Mouse (Mus musculus): Measurements from ENCODE around the gene Myh15. TPM values are rescaled to one million over a fixed set of nuclear protein-coding genes. Genes with fewer than 3 reads are reported as not detected.

Gene Myh15
- polyA plus RNA-seq (2021): not detected

DNA sequence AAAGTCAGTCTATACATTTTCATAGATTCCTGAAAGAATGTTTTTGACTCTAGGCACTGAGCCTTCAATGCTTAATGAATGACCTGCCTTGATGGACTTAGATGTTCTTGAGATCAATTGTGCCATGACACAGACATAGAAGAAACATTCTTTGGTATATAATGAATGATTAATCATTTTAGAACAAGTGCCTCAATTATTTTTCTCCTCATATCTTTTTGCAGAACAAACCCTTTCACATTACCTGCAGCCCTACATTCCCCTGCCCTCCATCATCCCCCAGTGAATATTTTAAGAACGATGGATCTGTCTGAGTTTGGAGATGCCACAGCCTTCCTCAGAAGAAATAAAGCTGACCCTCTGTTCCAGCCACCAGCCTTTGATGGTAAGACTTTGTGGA, at the start of gene Myh15:
Myh15 (plus strand) TSS at position 301 of the 400 bp plus-strand sequence.
- POLR2A ChIA-PET: no interaction called here
- in situ Hi-C loops (cut with MboI; ENCODE audit: low pct_unique_long_range_greater_than_20kb): no loop called here

DNA sequence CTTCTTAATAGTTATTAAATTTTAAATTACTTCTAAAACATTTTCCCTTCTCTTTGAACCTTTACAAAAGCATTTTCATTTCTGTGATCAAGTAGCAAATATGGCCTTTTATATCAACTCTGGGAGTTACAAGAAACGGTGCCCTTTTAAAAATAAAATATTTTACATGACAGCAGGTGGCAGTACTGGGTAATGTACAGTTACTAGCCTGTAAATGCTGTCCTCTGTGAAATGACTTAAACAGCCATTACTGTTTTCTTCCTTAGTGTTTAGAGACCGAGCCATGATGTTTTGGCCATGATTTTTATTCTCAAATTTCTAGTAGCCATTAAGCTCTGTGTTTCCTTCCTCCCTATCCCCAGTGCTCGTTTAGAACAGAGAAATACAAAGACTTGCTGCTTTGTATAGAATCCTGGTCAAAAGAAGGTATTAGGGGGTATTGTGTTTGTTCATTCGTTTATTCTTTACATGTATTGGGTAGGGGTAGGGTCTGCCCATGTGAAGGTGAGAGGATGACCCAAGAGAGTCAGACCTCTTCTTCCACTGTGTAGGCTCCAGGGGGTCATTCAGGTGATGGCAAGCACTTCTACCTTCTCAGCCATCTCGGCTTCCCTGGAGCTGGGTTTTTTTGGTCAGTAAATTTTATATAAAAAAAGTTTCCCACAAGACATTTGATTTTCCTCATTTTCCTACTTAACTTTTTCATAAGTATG, 40.5 kb upstream of the Myh15 start:
- peak; percentile 34 for TF ChIP-seq CTCF (IDR thresholded peaks at IDR 0.05)
- POLR2A ChIA-PET: no interaction called here
- CTCF ChIA-PET: interaction anchor here (0.6 to 1.0 kb wide), 3 partner anchors 17 to 313 kb away, joined by 3 read pairs; no protein-coding TSS in a partner anchor
- no peaks in the 10 kb centered on the region for H3K27me3 ChIP-seq
- in situ Hi-C loops (cut with MboI; ENCODE audit: low pct_unique_long_range_greater_than_20kb): loop anchor here (5.0 to 25.0 kb wide), 3 partner anchors 306 to 1721 kb away; no protein-coding TSS in a partner anchor
- ATAC-seq (peak; percentile 79), DNase-seq (ENCODE audit: low read depth, low spot score) (no peak)

More for the DNA sequence above, at the start of gene Myh15:
- CTCF ChIA-PET: no interaction called here
- TF ChIP-seq CTCF (IDR thresholded peaks at IDR 0.05): no peak
- ATAC-seq (no peak), DNase-seq (ENCODE audit: low read depth, low spot score) (no peak)
- H3K27me3 ChIP-seq: peaks cover 9% of the 10 kb centered on the region

DNA sequence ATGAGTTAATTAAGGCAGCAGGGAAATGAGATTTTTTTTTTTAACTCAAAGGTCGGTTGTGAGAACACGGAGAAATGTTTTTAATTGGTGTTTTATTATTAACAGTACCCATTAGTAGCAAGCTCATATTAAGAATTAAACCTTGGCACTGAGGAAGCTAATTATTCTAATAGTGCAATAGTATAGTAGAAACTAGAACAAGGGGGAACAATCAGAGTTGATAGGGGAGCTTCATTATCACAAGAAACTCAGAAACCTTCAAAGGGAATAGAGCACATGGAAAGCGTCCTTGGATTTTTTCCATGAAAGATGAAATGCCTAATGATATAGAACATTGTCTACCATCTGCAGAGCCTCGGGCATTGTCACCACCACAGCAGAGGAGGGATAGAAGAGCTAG, 21.4 kb upstream of the Myh15 start:
- ChIA-PET CTCF (no interaction called here), POLR2A (no interaction called here)
- TF ChIP-seq CTCF (IDR thresholded peaks at IDR 0.05): no peak
- no peak for ATAC-seq
- no peaks in the 10 kb centered on the region for H3K27me3 ChIP-seq
- no peak for DNase-seq (ENCODE audit: low read depth, low spot score)
- in situ Hi-C loops (cut with MboI; ENCODE audit: low pct_unique_long_range_greater_than_20kb): no loop called here

DNA sequence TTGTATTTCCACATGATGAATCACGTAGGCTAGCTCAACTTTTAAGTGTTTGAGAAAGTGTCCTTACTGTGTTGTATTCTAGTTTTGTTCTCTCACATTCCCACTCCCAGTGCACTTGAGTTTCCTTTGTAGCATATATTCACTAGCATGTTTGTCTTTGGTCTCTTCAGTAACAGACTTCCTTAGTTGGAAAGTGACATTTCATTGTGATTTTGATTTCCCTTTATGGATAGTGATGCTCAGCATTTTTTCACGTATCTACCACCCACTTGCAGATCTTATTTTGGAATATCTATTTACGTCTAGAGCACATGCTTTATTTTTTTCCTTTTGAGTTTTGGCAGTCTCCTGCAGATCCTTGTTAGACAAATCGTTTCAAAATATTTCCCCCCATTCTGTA, 19.5 kb upstream of the Myh15 start:
- DNase-seq (ENCODE audit: low read depth, low spot score) (no peak), ATAC-seq (no peak)
- in situ Hi-C loops (cut with MboI; ENCODE audit: low pct_unique_long_range_greater_than_20kb): no loop called here
- POLR2A ChIA-PET: no interaction called here
- CTCF ChIA-PET: interaction anchor here (1.0 kb wide), 1 partner anchor 22 kb away, joined by 3 read pairs; no protein-coding TSS in a partner anchor
- H3K27me3 ChIP-seq: no peaks in the 10 kb centered on the region
- no peak for TF ChIP-seq CTCF (IDR thresholded peaks at IDR 0.05)

DNA sequence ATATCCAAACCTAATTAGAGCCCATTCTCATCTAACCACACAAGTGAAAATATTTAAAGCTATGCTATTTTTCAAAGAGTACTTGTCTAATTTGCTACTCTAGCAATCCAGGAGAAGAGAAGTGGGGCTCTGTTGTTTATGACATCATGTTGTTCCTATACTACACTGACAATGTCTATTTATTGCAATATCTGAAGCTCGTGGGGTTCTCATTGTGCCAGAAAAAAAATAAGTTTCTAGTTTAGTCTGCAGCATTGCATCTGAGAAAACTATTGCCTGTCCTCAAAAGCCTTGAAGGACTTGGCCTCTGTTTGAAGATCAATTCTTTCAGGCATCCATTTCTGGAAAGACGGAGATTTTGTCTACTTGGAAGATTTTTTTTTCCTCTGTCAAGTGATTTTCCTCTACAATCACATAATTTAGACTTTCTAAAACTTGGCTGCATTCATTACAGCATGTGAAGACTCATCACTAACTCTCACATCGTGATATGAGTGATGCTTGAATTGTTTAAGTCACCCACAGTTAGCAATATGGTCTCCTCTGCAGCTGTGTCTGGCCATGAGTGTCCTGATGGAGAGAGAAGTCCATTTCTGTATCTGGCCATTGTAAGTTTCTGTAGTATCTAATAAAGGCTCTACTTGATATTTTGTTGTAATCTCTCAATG, 16.6 kb upstream of the Myh15 start:
- ChIA-PET POLR2A (no interaction called here), CTCF (no interaction called here)
- no peak for TF ChIP-seq CTCF (IDR thresholded peaks at IDR 0.05)
- ATAC-seq (no peak), DNase-seq (ENCODE audit: low read depth, low spot score) (no peak)
- H3K27me3 ChIP-seq: peaks cover 8% of the 10 kb centered on the region
- in situ Hi-C loops (cut with MboI; ENCODE audit: low pct_unique_long_range_greater_than_20kb): no loop called here

DNA sequence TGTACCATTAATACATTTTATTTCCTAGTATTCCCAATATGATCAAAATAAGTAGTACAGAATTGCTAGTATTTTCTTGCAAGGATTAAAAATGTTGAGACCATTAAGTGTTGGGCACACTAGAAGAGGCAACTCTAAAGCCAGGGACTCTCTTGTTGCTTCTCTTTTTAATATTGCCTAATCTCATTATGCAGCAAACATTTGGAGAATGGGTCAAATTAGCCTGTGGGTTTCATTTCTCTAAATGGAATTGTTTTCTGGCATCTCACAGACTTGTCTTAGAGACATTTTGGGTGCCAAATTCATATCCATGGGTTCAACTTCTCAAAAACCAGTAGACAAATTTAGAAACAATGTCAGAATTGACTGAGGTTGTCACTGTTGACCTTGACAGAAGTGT, 8.1 kb upstream of the Myh15 start:
- TF ChIP-seq CTCF (IDR thresholded peaks at IDR 0.05): no peak
- ATAC-seq: no peak
- no peak for DNase-seq (ENCODE audit: low read depth, low spot score)
- in situ Hi-C loops (cut with MboI; ENCODE audit: low pct_unique_long_range_greater_than_20kb): no loop called here
- CTCF ChIA-PET: no interaction called here
- peaks cover 22% of the 10 kb centered on the region for H3K27me3 ChIP-seq
- POLR2A ChIA-PET: no interaction called here

DNA sequence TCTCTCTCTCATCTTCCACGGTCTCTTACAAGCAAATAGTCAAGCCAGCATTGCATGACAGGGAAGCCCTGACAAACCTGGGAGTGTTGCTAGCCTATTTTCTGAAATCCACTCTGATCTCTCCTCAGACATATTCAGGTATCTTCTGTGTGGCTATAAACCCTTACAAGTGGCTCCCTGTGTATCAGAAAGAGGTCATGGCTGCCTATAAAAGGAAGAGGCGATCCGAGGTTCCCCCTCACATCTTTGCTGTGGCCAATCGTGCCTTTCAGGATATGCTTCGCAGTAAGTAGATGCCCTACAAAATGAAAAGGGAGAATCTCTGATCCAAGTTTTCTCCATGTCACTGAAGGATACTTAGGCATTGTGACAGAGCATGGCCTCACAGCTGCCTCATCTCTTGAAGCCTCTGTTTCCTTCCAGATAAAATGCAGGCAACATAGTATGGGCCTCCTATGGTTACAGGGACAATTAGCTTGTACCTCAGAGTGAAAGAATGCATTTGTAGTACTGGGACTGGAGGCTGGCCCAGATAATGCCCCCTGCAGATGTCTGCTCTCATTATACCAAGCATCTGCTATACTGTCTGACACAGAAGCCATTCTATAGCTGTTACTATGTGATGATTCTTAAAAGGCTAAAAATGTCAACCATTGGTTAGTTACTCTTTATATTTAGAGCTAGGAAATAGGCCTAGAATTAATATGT, 12.1 kb downstream of the Myh15 start:
- no peak for DNase-seq (ENCODE audit: low read depth, low spot score)
- in situ Hi-C loops (cut with MboI; ENCODE audit: low pct_unique_long_range_greater_than_20kb): no loop called here
- POLR2A ChIA-PET: no interaction called here
- H3K27me3 ChIP-seq: peaks cover 7% of the 10 kb centered on the region
- TF ChIP-seq CTCF (IDR thresholded peaks at IDR 0.05): no peak
- ATAC-seq: no peak
- CTCF ChIA-PET: no interaction called here

DNA sequence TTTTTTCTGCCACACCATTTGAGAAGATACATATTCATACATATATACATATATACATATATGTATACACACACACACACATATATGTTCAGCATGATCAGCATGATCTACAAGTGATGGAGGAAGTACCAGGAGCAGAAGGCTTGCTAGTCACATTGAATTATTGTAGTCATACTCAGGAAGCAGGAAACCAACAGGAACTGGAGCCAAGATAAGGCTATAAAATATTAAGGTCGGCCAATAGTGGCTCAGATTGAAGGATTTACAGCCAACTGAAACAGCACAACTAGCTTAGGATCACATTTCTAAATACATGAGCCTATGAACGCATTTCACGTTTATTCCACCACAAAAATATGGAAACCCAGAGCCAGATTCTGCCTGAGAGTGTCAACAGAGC, 14.0 kb downstream of the Myh15 start:
- CTCF ChIA-PET: no interaction called here
- DNase-seq (ENCODE audit: low read depth, low spot score): no peak
- peaks cover 7% of the 10 kb centered on the region for H3K27me3 ChIP-seq
- in situ Hi-C loops (cut with MboI; ENCODE audit: low pct_unique_long_range_greater_than_20kb): no loop called here
- no peak for TF ChIP-seq CTCF (IDR thresholded peaks at IDR 0.05)
- POLR2A ChIA-PET: no interaction called here
- ATAC-seq: no peak

DNA sequence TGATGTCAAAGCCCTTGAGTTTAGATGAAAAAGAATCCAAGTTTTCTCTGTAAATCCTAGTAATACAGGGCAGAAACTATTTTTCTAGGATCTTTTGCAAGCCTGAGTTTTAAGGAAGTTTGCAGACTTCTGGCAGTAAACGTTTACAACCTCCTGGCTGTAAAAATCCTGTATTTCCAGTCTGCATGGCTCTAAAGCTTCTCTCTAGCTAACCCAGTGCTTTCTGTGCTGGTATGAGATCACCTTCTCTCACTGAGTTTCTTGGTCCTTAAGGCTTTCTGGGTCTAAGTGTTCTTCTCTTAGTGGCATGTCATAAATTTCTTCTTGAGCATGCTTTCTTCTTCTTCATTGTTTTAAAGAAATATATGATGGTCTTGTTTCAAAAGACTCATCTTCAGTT, 70.7 kb downstream of the Myh15 start:
- POLR2A ChIA-PET: interaction anchor here (1.0 kb wide), 1 partner anchor 18 kb away, joined by 3 read pairs; no protein-coding TSS in a partner anchor
- no peak for TF ChIP-seq CTCF (IDR thresholded peaks at IDR 0.05)
- in situ Hi-C loops (cut with MboI; ENCODE audit: low pct_unique_long_range_greater_than_20kb): no loop called here
- DNase-seq (ENCODE audit: low read depth, low spot score) (no peak), ATAC-seq (no peak)
- CTCF ChIA-PET: no interaction called here
- no peaks in the 10 kb centered on the region for H3K27me3 ChIP-seq

DNA sequence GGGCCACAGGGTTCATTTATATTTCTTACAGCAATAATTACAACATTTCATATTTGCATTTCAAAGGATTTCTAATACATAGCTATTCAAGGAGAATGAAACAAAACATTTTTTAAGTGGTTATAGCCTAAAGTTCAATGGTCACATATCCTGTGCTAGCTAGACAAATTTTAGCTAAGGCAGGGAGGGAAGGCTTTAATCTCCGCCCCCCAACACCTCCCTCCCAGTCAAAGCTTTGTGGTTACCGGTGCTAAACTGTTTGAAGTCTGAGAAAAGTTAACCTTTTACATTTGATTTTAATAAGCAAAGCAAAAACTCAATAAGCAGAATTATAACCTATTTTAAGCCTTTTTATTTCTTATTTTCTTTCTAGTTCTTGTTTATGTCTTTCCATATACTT, 98.9 kb downstream of the Myh15 start:
- no peaks in the 10 kb centered on the region for H3K27me3 ChIP-seq
- ChIA-PET CTCF (interaction anchor here (0.7 kb wide), 1 partner anchor 8 kb away, joined by 3 read pairs; no protein-coding TSS in a partner anchor), POLR2A (no interaction called here)
- in situ Hi-C loops (cut with MboI; ENCODE audit: low pct_unique_long_range_greater_than_20kb): no loop called here
- ATAC-seq (no peak), DNase-seq (ENCODE audit: low read depth, low spot score) (no peak)
- TF ChIP-seq CTCF (IDR thresholded peaks at IDR 0.05): no peak
